Mouse (Mus musculus) hindbrain, embryonic 14.5 days (tissue): ENCODE measurements around the gene Dut. TPM values are rescaled to one million over a fixed set of nuclear protein-coding genes. Genes with fewer than 3 reads are reported as not detected.

Source experiments
- ATAC-seq: fragments of 200-750 bp; cut with Nextera tagmentation; 2 replicates; pipeline ENCODE4 v1.8.0; 2017; ENCODE audit warnings: moderate number of reproducible peaks, mild to moderate bottlenecking, moderate TSS enrichment, moderate library complexity; ENCODE audit not compliant: low FRiP score
- DNase-seq: peaks from one replicate; pipeline ENCODE4 v3.0.0-alpha.2; 2015; ENCODE audit warnings: low spot score
- H3K27ac ChIP-seq: fragments of 300-500 bp; sonication (generic); 2 replicates; pipeline ENCODE4 v1.5.1; 2014; ENCODE audit warnings: mild to moderate bottlenecking, moderate library complexity
- H3K27me3 ChIP-seq: fragments of 300-500 bp; sonication (generic); 2 replicates; pipeline ENCODE4 v1.6.1; 2014; ENCODE audit warnings: mild to moderate bottlenecking, low read length, mixed read lengths; ENCODE audit not compliant: control insufficient read depth, insufficient read depth
- H3K36me3 ChIP-seq: fragments of 300-500 bp; sonication (generic); replicated peaks from 2 replicates; pipeline ENCODE4 v1.6.1; 2014; ENCODE audit not compliant: control insufficient read depth, insufficient read depth
- H3K4me1 ChIP-seq: fragments of 300-500 bp; sonication (generic); replicated peaks from 2 replicates; pipeline ENCODE4 v1.6.1; 2014; ENCODE audit warnings: antibody characterized with exemption, low read length, mixed read lengths; ENCODE audit not compliant: control insufficient read depth, insufficient read depth
- H3K4me2 ChIP-seq: fragments of 300-500 bp; sonication (generic); replicated peaks from 2 replicates; pipeline ENCODE4 v1.6.1; 2014; ENCODE audit warnings: mild to moderate bottlenecking, moderate library complexity
- H3K4me3 ChIP-seq: fragments of 300-500 bp; sonication (generic); replicated peaks from 2 replicates; pipeline ENCODE4 v1.5.1; 2014; ENCODE audit warnings: mild to moderate bottlenecking, low read length
- H3K9ac ChIP-seq: fragments of 300-500 bp; sonication (generic); 2 replicates; pipeline ENCODE4 v1.6.1; 2014
- H3K9me3 ChIP-seq: fragments of 300-500 bp; sonication (generic); 2 replicates; pipeline ENCODE4 v1.6.1; 2016; ENCODE audit warnings: low read length; ENCODE audit not compliant: control insufficient read depth
- WGBS: fragments of 180-500 bp; shearing (Covaris S2); extraction: QIAGEN DNeasy Blood & Tissue Kit; methylation state at CpG from one replicate; pipeline ENCODE4 v1.1.7; 2014; 5-methylcytosine and 5-hydroxymethylcytosine counted together
- polyA plus RNA-seq: library from polyadenylated mRNA; unstranded; fragments of >200 nt; fragmentation: Nextera tagmentation; extraction: Ambion mirVana; gene quantifications from 2 replicates; pipeline ENCODE4 v1.2.1, GENCODE M21; 2014

Gene Dut
- polyA plus RNA-seq, 1 experiment from 2014 or later: 81.8 TPM

GRCm38 (mm10) chr2:125305671-125306070, 58.7 kb downstream of the Dut start:
- Histone ChIP-seq H3K9ac (no peak overlapping the region), H3K27me3 (no peaks in the 10 kb centered on the region), H3K4me1 (no peaks in the 10 kb centered on the region), H3K36me3 (peaks cover 37% of the 10 kb centered on the region), H3K27ac (no peak overlapping the region), H3K4me2 (no peak overlapping the region), H3K4me3 (no peak overlapping the region), H3K9me3 (no peaks in the 10 kb centered on the region)
- WGBS: 89% methylated on average over 3 of the region's 3 CpGs
- ATAC-seq: no peak
- no peak for DNase-seq

Other genes with a start within 250 kb of the Dut start
- gene Slc24a5, start 179.1 kb upstream of the Dut start, polyA plus RNA-seq: 5.6 and 8.2 TPM in 2 replicates
- 227 and 232 TPM in 2 replicates for gene Myef2, start 123.5 kb upstream of the Dut start, polyA plus RNA-seq
- 17.5 and 20.7 TPM in 2 replicates for gene Ctxn2, start 110.5 kb upstream of the Dut start, polyA plus RNA-seq
- gene Slc12a1, start 94.7 kb upstream of the Dut start, polyA plus RNA-seq: 0.15 and 0.18 TPM in 2 replicates